Mouse (Mus musculus) neural tube, embryonic 14.5 days (tissue): ENCODE results near the gene Tars. TPM values are rescaled to one million over a fixed set of nuclear protein-coding genes. Genes with fewer than 3 reads are reported as not detected.

Source experiments
- ATAC-seq: fragments of 200-750 bp; cut with Nextera tagmentation; 2 replicates; pipeline ENCODE4 v1.8.0; 2017; ENCODE audit warnings: low read depth, mild to moderate bottlenecking, moderate TSS enrichment, moderate library complexity
- H3K27ac ChIP-seq: fragments of 300-500 bp; sonication (generic); 2 replicates; pipeline ENCODE4 v1.5.1; 2014; ENCODE audit warnings: low read depth, mild to moderate bottlenecking, control low read depth, low read length, moderate library complexity, mixed read lengths
- H3K27me3 ChIP-seq: fragments of 300-500 bp; sonication (generic); 2 replicates; pipeline ENCODE4 v1.6.1; 2014; ENCODE audit warnings: low read length; ENCODE audit not compliant: control insufficient read depth, insufficient read depth
- H3K36me3 ChIP-seq: fragments of 300-500 bp; sonication (generic); 2 replicates; pipeline ENCODE4 v1.6.1; 2014; ENCODE audit warnings: low read length, mixed read lengths; ENCODE audit not compliant: control insufficient read depth, insufficient read depth
- H3K4me1 ChIP-seq: fragments of 300-500 bp; sonication (generic); 2 replicates; pipeline ENCODE4 v1.6.1; 2014; ENCODE audit warnings: low read length; ENCODE audit not compliant: control insufficient read depth, insufficient read depth
- H3K4me2 ChIP-seq: fragments of 300-500 bp; sonication (generic); 2 replicates; pipeline ENCODE4 v1.6.1; 2014; ENCODE audit warnings: mild to moderate bottlenecking, low read depth, low read length, control low read depth
- H3K4me3 ChIP-seq: fragments of 300-500 bp; sonication (generic); 2 replicates; pipeline ENCODE4 v1.5.1; 2014; ENCODE audit warnings: low read depth, low read length, control low read depth, mixed read lengths
- H3K9ac ChIP-seq: fragments of 300-500 bp; sonication (generic); replicated peaks from 2 replicates; pipeline ENCODE4 v1.6.1; 2014; ENCODE audit warnings: low read depth, mild to moderate bottlenecking, control low read depth, low read length, mixed read lengths
- H3K9me3 ChIP-seq: fragments of 300-500 bp; sonication (generic); 2 replicates; pipeline ENCODE4 v1.6.1; 2016; ENCODE audit warnings: low read length; ENCODE audit not compliant: control insufficient read depth
- WGBS: fragments of 180-500 bp; shearing (Covaris S2); extraction: QIAGEN DNeasy Blood & Tissue Kit; methylation state at CpG from one replicate; pipeline ENCODE4 v1.1.7; 2014; 5-methylcytosine and 5-hydroxymethylcytosine counted together
- polyA plus RNA-seq: library from polyadenylated mRNA; unstranded; fragments of >200 nt; fragmentation: Nextera tagmentation; extraction: Ambion mirVana; gene quantifications from 2 replicates; pipeline ENCODE4 v1.2.1, GENCODE M21; 2014

The Tars gene
- polyA plus RNA-seq, 1 experiment from 2014 or later = 45.4 TPM

- H3K27ac ChIP-seq = no peak overlapping the region
- no peak for ATAC-seq
- no peaks in the 10 kb centered on the region for H3K9me3 ChIP-seq
- H3K27me3 ChIP-seq = no peaks in the 10 kb centered on the region
- H3K4me3 ChIP-seq = no peak overlapping the region
- 87% methylated on average over 7 of the region's 7 CpGs for WGBS
- no peak overlapping the region for H3K4me2 ChIP-seq
- H3K9ac ChIP-seq = no peak overlapping the region
- no peaks in the 10 kb centered on the region for H3K4me1 ChIP-seq
- no peaks in the 10 kb centered on the region for H3K36me3 ChIP-seq
Measured at GRCm38 (mm10) chr15:11370477-11371085, 28.9 kb downstream of the Tars start.

- WGBS = 82% methylated on average over 3 of the region's 3 CpGs
- Histone ChIP-seq H3K4me2 (no peak overlapping the region), H3K9me3 (no peaks in the 10 kb centered on the region), H3K36me3 (no peaks in the 10 kb centered on the region), H3K27ac (no peak overlapping the region), H3K4me3 (no peak overlapping the region), H3K9ac (no peak overlapping the region), H3K4me1 (no peaks in the 10 kb centered on the region), H3K27me3 (no peaks in the 10 kb centered on the region)
- no peak for ATAC-seq
Measured at GRCm38 (mm10) chr15:11369572-11369971, 29.9 kb downstream of the Tars start.

- Histone ChIP-seq H3K27ac (no peak overlapping the region), H3K4me2 (no peak overlapping the region), H3K9ac (no peak overlapping the region), H3K9me3 (no peaks in the 10 kb centered on the region), H3K27me3 (no peaks in the 10 kb centered on the region), H3K4me3 (no peak overlapping the region), H3K36me3 (no peaks in the 10 kb centered on the region), H3K4me1 (no peaks in the 10 kb centered on the region)
- no peak for ATAC-seq
- 100% methylated on average over 1 of the region's 1 CpGs for WGBS
Measured at GRCm38 (mm10) chr15:11364795-11365194, 34.7 kb downstream of the Tars start.

GRCm38 (mm10) chr15:11364112-11364511 lies 35.4 kb downstream of the Tars start:
- H3K27ac ChIP-seq = no peak overlapping the region
- ATAC-seq = peak; percentile 56; the same call in 1 of the 2 replicates

DNA sequence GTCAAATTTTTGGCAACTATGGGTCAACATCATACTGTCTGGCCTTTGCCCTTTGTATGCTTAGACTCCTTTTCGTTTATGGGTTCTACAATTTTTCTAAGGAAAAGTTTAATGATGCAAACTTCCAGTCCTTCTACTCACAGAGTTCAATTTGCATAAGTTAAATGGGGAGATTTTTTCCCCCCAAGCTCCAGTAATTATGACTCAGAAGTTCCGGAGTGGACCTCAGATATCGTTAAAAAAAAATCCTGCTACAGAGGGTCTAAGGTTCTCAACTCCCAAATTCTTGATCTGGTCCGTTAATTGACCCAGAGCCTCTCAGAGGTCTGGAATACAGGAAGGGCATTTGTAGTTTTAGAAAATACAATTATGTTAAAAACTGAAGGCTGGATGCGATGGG lies 37.6 kb downstream of the Tars start:
- Histone ChIP-seq H3K36me3 (no peaks in the 10 kb centered on the region), H3K27ac (no peak overlapping the region), H3K9ac (no peak overlapping the region), H3K4me3 (no peak overlapping the region), H3K27me3 (no peaks in the 10 kb centered on the region), H3K9me3 (no peaks in the 10 kb centered on the region), H3K4me2 (no peak overlapping the region), H3K4me1 (no peaks in the 10 kb centered on the region)
- WGBS = 91% methylated on average over 5 of the region's 5 CpGs
- ATAC-seq = no peak

More at GRCm38 (mm10) chr15:11364112-11364511, 35.4 kb downstream of the Tars start:
- Histone ChIP-seq H3K9me3 (no peaks in the 10 kb centered on the region), H3K36me3 (no peaks in the 10 kb centered on the region), H3K27me3 (no peaks in the 10 kb centered on the region), H3K4me3 (no peak overlapping the region), H3K4me1 (no peaks in the 10 kb centered on the region), H3K9ac (no peak overlapping the region), H3K4me2 (no peak overlapping the region)
- 34% methylated on average over 2 of the region's 2 CpGs for WGBS

GRCm38 (mm10) chr15:11360888-11361287 lies 38.6 kb downstream of the Tars start:
- no peaks in the 10 kb centered on the region for H3K9me3 ChIP-seq
- H3K4me3 ChIP-seq = no peak overlapping the region
- no peak overlapping the region for H3K27ac ChIP-seq
- ATAC-seq = no peak
- 94% methylated on average over 1 of the region's 1 CpGs for whole genome bisulfite sequencing
- no peak overlapping the region for H3K4me2 ChIP-seq
- no peaks in the 10 kb centered on the region for H3K4me1 ChIP-seq
- no peaks in the 10 kb centered on the region for H3K27me3 ChIP-seq
- no peaks in the 10 kb centered on the region for H3K36me3 ChIP-seq
- H3K9ac ChIP-seq = no peak overlapping the region

DNA sequence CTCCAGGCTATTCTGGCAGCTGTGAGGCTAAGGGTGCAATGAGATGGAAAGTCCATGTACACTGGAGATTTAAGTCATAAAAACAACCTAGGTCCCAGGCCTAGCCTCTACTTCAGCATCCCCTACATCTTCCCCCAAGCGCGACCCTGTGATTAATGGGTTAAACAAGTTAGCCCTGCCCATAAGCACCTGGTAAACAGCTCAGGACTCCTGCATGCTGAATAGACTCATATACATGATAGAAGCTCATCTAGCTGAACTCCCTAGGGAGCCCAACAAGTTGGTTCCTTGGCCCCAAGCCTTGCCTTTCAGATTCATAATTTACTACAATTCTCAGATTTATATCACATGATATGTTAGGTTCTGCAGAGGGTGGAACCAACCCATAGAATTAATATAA lies 42.0 kb downstream of the Tars start:
- no peak overlapping the region for H3K9ac ChIP-seq
- 85% methylated on average over 2 of the region's 2 CpGs for WGBS
- H3K9me3 ChIP-seq = no peaks in the 10 kb centered on the region
- H3K4me3 ChIP-seq = no peak overlapping the region
- ATAC-seq = no peak
- H3K27ac ChIP-seq = no peak overlapping the region
- no peaks in the 10 kb centered on the region for H3K27me3 ChIP-seq
- H3K36me3 ChIP-seq = no peaks in the 10 kb centered on the region
- no peak overlapping the region for H3K4me2 ChIP-seq
- no peaks in the 10 kb centered on the region for H3K4me1 ChIP-seq

DNA sequence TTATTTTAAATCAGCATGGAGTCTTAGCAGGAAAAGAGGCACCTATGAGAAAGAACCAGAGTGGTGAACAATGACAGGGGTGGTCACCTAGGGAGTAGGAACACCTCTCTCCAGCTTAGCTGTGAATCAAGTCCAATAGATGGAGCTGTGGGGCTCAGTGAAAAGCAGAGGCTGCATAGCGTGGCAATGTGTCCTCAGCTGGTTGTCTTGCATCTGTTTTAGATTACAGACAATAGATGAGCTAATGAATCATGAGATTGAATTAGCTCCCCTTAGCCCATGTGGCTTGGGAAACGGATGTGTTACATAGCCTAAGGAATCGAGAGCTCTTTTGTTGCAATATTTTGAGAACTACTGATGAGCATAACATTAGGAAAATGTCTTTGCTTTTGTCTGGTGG lies 43.6 kb downstream of the Tars start:
- 40% methylated on average over 3 of the region's 3 CpGs for WGBS
- no peak for ATAC-seq
- no peak overlapping the region for H3K4me2 ChIP-seq

GRCm38 (mm10) chr15:11339467-11340180 lies 59.8 kb downstream of the Tars start:
- H3K4me1 ChIP-seq = no peaks in the 10 kb centered on the region
- no peaks in the 10 kb centered on the region for H3K36me3 ChIP-seq
- no peaks in the 10 kb centered on the region for H3K27me3 ChIP-seq
- H3K9me3 ChIP-seq = no peaks in the 10 kb centered on the region
- no peak for ATAC-seq
- no peak overlapping the region for H3K4me3 ChIP-seq
- H3K27ac ChIP-seq = no peak overlapping the region
- H3K4me2 ChIP-seq = no peak overlapping the region
- no peak overlapping the region for H3K9ac ChIP-seq
- 84% methylated on average over 7 of the region's 7 CpGs for WGBS

More for the DNA sequence above, 43.6 kb downstream of the Tars start:
- Histone ChIP-seq H3K4me1 (no peaks in the 10 kb centered on the region), H3K27ac (no peak overlapping the region), H3K9ac (no peak overlapping the region), H3K36me3 (no peaks in the 10 kb centered on the region), H3K9me3 (no peaks in the 10 kb centered on the region), H3K4me3 (no peak overlapping the region), H3K27me3 (no peaks in the 10 kb centered on the region)
